Mouse (Mus musculus): ENCODE results near the gene Kcnip1.

The Kcnip1 gene

GRCm38 (mm10) chr11:33986525-33986924, 6.4 kb downstream of the Kcnip1 start:
- no peak for DNase-seq (ENCODE audit: low spot score)

- DNase-seq (ENCODE audit: low spot score) = no peak
These were observed 12.8 kb downstream of the Kcnip1 start for GRCm38 (mm10) chr11:33980146-33980545.

DNA sequence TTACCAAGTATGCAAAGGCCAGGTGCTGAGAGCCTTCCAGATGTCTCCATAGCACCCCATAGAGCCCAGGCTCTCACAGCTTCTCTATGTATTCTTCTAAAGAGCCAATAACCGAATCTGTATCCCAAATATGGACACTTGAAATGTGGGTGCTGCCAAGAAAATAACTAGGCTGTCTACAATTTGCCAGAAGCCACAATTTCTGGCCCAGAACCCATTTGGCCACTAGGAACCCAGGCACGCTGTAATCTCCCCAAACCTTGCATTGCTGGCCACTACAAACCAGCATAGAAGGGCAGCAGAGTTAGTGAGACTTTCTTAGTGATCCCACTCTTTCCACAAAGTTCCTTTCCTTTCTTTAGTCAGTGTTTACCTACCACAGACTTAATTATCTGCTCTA, 17.8 kb downstream of the Kcnip1 start:
- no peak for DNase-seq (ENCODE audit: low spot score)

- no peak for DNase-seq (ENCODE audit: low spot score)
These were observed 18.5 kb downstream of the Kcnip1 start for GRCm38 (mm10) chr11:33974341-33975040.

GRCm38 (mm10) chr11:33972114-33972513, 20.8 kb downstream of the Kcnip1 start:
- no peak for DNase-seq (ENCODE audit: low spot score)

- no peak for DNase-seq (ENCODE audit: low spot score)
These were observed 23.8 kb downstream of the Kcnip1 start for GRCm38 (mm10) chr11:33969199-33969598.

GRCm38 (mm10) chr11:33967708-33968107, 25.2 kb downstream of the Kcnip1 start:
- DNase-seq (ENCODE audit: low spot score) = no peak

- no peak for DNase-seq (ENCODE audit: low spot score)
These were observed 27.6 kb downstream of the Kcnip1 start for GRCm38 (mm10) chr11:33965380-33965779.

- DNase-seq (ENCODE audit: low spot score) = no peak
These were observed 30.1 kb downstream of the Kcnip1 start, which contains the start of gene Kcnmb1 for GRCm38 (mm10) chr11:33962688-33963407. Gene Kcnmb1, plus strand, starts transcription at chr11:33963013.

DNA sequence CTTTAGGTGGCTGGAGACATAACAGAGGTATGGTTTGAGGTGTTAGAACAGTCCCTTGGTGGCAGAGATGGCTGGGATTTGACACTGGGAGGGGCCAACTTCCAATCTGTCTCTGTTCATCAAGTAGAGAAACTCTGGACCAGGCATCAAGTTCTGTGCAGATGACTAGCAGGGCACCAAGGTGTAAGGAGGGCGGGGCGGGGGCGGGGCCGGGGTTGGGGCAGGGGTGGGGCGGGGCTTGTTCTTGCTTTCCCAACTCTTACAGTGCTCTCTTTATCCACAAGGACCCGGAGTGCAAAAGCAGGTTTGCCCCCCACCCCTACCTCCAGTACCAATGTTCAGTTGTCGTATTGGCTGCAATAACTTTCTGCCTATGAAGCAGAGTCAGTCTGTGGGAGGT, 30.8 kb downstream of the Kcnip1 start:
- DNase-seq (ENCODE audit: low spot score) = no peak

DNA sequence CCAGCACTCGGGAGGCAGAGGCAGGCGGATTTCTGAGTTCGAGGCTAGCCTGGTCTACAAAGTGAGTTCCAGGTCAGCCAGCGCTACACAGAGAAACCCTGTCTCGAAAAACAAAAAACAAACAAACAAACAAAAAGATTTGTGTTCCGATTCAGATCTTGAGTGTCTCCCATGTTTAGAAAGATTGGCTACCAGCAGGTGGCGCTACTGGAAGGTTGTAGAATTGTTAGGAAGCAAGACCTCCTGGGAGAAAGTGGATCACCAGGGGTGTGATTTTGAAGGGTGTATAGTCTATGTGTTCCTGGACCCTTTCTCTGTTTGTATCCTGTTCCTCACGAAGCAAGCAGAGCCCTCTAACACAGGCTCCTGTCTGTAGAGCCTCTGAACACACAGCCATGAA, 34.2 kb downstream of the Kcnip1 start:
- peak; percentile 38 for DNase-seq (ENCODE audit: low spot score)

DNA sequence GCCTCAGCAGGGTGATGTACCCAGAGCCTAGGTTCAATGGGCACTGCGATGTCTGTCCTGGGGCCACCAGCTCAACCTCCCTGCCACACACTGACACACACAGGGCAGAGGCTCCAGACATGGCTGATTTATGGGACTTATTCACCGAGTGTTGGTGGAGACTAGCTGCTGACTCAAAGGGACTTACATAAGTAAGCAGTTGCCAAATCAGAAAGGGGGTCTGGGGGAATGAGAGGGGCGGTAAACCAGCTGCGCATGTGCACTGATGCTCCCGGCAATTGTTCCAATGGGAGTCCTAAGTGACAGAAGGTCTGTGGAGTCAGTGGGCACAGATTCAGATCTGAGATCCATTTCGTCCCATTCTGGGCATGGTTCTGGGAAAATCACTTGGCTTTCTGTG, 35.4 kb downstream of the Kcnip1 start:
- DNase-seq (ENCODE audit: low spot score) = peak; percentile 15

GRCm38 (mm10) chr11:33956623-33957022, 36.3 kb downstream of the Kcnip1 start:
- DNase-seq (ENCODE audit: low spot score) = no peak

- DNase-seq (ENCODE audit: low spot score) = no peak
These were observed 37.0 kb downstream of the Kcnip1 start for GRCm38 (mm10) chr11:33955982-33956381.

DNA sequence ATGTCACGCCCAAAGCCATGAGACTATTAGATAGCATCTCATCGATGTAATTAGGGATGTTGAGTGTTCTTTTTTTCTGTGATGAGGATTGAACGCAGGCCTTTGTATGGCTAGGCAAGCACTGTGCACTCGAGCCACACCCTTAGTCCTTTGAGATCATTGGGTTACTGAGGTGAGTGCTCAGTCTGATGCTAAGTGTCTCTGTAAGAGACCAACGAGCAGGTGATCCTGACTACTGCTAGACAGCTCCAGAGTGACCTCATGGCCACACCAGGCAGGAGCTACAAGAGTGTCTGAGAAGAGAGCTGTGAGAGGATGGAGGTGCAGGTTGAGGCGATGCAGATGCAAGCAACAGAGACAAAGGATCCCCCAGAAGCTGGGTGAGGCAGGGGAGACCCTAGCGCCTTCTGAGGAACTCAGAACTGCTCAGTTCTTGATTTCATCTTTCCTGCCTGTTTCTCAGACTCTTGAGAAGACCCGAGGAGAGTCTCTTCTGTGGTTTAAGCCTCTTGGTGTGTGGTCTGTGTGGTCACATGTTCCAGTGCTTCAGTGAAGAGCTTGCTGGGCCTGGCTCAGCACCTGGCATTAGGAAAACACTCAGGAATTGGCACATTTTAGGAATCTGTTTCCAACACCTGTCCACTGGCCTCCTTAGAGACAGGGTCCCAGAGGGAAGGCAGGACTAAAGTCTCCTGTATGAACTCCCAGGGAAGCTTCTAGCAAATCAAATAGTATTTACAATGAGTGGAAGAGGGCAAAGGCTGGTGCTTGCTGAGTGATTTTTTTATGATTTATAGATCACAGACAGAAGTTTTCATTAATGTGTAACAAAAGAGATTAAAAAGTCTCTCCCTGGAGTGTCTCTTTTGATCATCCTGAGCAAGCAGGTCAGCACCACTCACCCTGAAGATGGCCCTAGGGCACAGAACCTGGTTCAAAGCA, 41.0 kb downstream of the Kcnip1 start:
- DNase-seq (ENCODE audit: low spot score) = no peak

- DNase-seq (ENCODE audit: low spot score) = no peak
These were observed 41.8 kb downstream of the Kcnip1 start for GRCm38 (mm10) chr11:33951155-33951554.

GRCm38 (mm10) chr11:33946501-33946900, 46.5 kb downstream of the Kcnip1 start:
- DNase-seq (ENCODE audit: low spot score) = no peak

GRCm38 (mm10) chr11:33944786-33945328, 48.1 kb downstream of the Kcnip1 start:
- no peak for DNase-seq (ENCODE audit: low spot score)

GRCm38 (mm10) chr11:33944067-33944785, 48.7 kb downstream of the Kcnip1 start:
- no peak for DNase-seq (ENCODE audit: low spot score)

DNA sequence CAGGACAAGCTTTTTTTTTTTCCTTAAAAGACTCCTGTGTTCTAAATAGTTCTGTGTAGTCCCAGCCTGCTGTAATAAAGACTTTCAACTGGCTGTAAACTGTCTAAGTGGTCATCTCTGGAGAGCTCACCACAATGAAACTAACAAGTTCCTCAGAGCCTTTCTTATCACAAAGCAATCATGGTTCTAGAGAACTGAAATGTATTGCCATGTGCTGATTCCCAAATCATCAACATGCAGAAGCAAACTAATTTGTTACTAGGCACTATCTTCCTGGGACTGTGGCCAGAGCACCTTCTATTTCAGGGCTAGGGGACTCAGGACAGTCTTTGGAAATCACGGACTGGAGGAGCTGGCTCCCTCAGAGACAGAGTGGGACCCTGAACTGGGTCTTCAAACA, 49.4 kb downstream of the Kcnip1 start:
- no peak for DNase-seq (ENCODE audit: low spot score)

- DNase-seq (ENCODE audit: low spot score) = no peak
These were observed 53.4 kb downstream of the Kcnip1 start for GRCm38 (mm10) chr11:33939456-33940113.

All from layer of hippocampus, adult 11-12 months (tissue).